Mouse (Mus musculus): ENCODE data around the gene Dip2b.

The Dip2b gene

DNA sequence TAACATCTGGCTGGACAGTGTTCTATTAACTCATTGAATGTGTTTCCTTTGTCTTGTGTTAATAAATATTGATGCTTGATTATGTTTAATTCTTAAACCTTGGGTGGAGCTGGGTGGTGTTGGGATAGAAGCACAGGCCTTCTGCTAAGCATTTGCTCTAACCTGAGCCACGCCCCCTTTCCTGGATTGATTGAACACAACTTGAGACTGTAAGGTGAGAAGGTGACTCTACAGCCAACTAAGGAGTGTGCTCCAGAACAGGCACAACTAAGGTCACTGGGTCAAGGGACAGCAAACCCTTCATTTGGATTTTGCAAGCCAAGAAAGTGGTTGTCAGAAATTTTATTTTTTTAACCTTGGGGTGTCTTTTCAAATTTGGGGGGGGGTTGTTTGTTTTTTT lies 180.9 kb downstream of the Dip2b start:
- DNase-seq (ENCODE audit: low spot score in 2 of 2) = no peak

DNA sequence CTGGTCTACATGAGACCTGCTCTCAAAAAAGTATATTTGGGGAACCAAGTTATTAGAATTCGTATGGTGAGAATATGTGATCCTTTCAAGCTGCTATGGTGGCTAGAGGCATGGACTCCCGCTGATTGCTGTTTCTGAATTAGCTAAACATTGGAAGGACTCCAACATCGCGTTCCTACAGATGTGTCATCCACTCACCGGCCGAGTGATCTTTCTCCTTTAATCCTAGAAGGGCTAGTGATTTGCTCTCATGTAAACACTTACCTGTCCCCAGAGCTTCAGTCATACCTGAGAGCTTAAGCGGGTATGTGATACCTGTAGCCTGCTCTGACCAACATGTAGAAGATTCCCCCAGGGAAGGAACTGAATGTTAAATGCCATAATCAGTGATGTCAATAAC lies 182.5 kb downstream of the Dip2b start:
- no peak for DNase-seq (ENCODE audit: low spot score in 2 of 2)

DNA sequence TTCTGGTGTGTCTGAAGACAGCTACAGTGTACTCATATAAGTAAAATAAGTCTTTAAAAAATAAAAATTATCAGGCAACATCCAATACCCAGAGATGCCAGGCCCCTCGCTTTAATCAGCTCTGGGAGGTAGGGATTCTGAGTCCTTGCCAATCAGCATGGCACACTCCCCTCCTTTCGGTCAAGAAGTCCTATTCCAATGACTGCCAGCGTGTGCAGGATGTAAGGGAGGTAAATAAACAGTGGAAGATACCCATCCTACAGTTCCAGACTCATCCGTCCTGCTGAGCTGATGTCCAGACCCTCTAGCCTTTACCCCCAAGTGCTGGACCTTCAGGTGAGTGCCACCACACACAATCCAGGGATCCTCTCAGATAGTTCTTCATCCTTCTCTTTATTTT lies 186.9 kb downstream of the Dip2b start:
- no peak for DNase-seq (ENCODE audit: low spot score in 2 of 2)

DNA sequence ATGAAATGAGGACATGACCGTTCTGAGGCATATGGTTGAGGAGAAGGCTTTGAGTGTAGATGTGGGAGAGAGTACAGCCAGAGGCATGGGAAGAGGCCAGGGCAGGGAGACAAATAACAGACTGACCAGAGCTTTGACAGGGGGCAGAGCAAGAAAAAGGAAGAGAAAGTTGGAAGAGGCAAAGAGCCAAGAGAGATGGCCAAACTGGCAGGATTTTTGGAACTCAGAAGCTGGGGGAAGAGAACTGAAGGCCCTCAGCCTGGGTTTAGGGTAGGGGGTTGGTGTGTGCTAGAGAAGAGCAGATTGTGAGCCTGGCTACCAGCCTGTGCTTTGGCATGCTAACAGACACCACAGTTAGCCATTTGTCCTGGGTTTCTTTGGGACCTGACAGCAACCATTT lies 187.4 kb downstream of the Dip2b start:
- no peak for DNase-seq (ENCODE audit: low spot score in 2 of 2)

DNA sequence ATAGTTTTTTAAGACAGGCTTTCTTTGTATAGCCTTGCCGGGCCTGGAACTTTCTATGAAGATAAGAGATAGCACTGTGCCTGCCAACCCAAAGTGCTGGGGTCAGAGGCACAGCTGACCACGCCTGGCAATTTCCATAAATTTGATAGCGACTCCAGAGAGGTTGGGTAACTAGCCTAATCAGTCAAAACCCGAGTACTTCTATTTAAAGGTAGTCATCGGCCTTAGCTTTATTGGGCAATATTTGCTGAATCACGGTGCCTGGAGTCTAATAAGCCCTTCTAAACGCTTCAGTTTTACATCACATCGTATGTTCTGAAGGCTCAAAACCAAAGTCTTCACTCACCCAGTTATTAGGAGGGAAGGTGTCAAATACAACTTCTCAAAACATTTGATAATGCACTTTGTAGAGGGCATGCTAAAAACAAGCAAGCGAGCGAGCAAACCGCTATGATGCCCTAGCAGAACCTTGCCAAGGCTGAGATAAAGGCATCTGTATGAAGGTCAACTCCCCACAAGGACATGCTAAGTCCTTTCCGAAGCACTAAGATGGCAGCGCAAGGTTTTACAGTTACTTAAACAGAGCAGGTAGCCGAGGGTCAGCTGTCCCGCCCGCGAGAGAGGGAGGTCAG lies 188.7 kb downstream of the Dip2b start:
- DNase-seq (ENCODE audit: low spot score in 2 of 2) = peak; percentile 52 to 72

DNA sequence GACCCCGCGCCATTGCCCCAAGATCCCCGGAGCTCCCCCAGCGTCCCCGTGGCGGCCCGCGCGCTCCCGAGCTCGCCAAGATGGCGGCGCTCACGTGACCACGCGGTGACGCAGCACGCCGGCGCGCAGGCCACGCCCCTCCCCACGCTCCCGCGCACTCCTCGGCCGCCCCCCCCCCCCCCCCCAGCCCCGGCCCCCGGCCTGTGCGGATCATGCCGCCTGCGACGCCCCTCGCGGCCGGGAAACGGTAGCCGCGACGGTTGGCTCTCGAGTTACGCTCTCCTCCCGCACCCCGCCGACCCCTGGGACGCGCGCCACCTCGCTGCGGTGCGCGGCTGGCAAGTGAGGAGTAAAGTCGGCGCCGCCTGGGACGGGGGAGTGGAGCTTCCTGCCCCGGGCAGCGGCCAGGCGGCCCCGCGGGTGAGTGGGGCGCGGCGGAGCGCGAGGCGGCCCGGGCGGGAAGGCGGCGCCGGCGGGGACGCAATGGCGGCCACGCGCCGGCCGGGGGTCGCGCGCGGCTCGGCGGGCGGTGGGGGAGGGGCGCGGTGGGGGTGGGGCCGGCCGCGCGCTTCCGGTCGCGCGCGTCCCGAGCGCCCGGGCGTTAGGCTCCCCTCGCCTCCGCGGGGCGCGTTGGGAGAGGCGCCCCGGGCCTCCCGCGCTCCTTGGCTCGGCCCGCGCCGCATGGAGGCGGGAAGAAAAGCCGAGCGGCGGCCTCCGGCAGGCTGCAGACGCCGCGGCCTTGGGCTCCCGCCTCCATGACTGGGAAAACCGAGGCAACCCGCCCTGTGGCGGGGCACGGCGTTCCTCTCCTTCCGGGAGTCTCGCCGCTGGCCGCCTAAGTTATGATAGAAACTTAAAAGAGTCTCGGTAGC lies 189.4 kb downstream of the Dip2b start, which contains the start of gene Atf1:
Gene Atf1 (plus strand): TSS at position 157 of the 872 bp plus-strand sequence.
- peak; percentile 88 to 91 for DNase-seq (ENCODE audit: low spot score in 2 of 2)

DNA sequence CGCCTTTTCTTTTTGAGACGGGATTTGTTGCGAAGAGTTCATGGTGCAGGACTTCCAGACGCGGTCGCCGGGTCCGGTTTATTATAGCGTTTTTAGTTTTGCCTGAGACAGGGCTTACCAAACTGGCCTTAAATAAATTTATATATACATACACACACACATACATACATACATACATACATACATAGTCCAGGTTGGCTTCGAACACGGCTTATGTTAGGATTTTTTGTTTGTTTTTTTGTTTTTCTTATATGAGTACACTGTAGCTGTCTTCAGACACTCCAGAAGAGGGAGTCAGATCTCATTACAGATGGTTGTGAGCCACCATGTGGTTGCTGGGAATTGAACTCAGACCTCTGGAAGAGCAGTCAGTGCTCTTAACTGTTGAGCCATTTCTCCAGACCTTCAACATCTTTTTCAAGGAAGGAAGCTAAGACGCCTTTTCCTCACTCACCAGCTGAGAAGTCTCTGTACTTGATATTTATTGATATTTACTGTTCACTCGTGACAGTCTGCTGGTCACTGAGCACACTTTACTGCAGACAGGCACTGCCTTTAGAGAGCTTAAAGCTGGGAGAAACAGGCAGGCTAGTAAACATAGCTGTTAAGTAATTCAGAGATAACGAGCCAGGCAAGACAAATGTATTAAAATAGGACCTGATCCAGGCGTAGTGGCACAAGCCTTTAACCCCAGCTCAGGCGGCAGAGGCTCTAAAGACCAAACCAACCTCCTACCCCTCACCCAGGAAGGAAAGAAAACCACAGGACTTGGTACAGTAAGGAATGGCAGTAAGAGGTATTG lies 190.3 kb downstream of the Dip2b start:
- DNase-seq (ENCODE audit: low spot score in 2 of 2) = no peak

- DNase-seq (ENCODE audit: low spot score in 2 of 2) = no peak
Observed at GRCm38 (mm10) chr15:100230655-100231054, 192.2 kb downstream of the Dip2b start.

DNA sequence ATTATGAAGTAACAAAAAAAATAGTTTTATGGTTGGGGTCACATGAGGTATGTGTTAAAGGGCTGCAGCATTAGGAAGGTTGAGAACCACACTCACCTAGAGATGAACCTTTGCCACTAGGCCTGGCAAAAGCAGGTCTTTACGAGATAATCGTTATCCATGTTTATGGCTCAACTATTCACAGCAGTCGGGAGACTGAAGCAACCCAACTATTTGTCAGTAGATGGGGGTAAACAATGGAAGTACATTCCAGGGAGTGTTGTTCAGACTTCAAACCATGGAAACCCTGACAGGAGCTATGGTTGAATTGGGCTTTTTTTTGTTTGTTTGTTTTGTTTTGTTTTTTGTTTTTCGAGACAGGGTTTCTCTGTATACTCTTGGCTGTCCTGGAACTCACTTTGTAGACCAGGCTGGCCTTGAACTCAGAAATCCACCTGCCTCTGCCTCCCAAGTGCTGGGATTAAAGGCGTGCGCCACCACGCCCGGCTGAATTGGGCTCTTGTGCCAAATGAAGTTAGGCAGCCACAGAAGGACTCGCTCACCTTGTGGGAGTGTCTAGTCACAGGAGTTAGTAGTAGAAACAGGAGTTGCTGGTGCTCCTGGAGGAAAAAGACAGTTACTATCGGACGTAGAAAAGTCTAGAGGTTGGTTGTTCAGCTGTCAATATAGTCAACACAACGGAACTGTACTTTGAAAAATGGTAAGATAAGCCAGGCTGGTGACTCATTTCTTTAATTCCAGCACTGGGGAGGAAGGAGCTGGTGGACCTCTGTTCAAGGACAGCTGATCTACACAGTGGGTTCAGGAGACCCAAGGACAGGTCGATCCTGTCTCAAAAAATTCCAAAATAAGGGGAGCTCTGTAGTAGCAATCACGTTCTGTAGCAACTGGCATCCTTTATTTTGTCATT lies 193.4 kb downstream of the Dip2b start:
- DNase-seq (ENCODE audit: low spot score in 2 of 2) = no peak

DNA sequence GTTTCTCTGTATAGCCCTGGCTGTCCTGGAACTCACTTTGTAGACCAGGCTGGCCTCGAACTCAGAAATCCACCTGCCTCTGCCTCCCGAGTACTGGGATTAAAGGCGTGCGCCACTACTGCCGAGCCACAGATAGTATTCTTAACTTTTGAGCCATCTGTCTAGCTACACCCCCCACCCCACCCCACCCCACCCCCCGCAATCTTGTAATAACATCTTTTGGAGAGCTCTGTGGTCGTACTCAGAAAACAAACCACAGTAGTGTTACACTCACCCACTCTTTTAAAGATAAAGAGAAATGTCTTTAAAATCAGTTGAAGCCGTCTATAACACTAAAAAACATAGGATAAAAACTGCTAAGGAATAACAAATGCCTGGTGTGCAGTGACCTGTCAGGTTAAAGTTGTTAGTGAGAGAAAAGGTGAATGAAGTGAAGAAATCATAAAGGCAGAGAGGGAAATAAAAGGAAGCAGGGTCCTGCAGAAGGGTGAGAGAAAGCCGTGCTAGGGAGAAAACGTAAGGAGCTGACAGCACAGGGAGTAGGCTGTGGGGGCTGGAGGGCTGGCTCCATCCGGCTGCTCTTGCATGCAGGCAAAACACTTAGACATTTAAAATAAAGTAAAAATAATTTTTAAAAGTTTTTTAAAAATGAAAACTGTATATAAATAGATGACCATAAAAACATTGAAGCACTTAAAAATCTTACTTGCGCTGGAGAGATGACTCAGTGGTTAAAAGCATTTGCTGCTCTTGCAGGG lies 196.9 kb downstream of the Dip2b start:
- DNase-seq (ENCODE audit: low spot score in 2 of 2) = no peak

GRCm38 (mm10) chr15:100236952-100237351 lies 198.5 kb downstream of the Dip2b start:
- no peak for DNase-seq (ENCODE audit: low spot score in 2 of 2)

DNA sequence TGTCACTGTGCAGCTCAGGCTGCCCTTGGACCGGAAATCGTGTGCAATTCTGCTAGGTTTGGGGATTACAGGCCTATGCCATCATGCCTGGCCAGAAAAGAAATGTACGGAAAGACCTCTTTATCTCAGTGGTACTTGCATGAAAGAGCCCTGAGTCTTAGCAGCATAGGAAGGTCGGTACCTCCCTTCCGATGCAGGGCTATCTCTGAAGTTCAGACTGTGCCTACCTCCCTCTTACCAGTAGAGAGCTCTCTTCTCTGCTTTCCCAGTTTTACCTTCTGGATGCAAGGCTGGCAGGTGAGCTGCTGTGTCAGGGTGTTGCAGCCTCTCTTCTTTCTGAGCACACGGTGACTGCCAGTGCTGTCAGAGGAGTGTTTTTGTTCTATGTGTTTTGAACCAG lies 203.3 kb downstream of the Dip2b start:
- no peak for DNase-seq (ENCODE audit: low spot score in 2 of 2)

GRCm38 (mm10) chr15:100245951-100246350 lies 207.5 kb downstream of the Dip2b start:
- DNase-seq (ENCODE audit: low spot score in 2 of 2) = no peak

GRCm38 (mm10) chr15:100247296-100247695 lies 208.8 kb downstream of the Dip2b start:
- no peak for DNase-seq (ENCODE audit: low spot score in 2 of 2)

DNA sequence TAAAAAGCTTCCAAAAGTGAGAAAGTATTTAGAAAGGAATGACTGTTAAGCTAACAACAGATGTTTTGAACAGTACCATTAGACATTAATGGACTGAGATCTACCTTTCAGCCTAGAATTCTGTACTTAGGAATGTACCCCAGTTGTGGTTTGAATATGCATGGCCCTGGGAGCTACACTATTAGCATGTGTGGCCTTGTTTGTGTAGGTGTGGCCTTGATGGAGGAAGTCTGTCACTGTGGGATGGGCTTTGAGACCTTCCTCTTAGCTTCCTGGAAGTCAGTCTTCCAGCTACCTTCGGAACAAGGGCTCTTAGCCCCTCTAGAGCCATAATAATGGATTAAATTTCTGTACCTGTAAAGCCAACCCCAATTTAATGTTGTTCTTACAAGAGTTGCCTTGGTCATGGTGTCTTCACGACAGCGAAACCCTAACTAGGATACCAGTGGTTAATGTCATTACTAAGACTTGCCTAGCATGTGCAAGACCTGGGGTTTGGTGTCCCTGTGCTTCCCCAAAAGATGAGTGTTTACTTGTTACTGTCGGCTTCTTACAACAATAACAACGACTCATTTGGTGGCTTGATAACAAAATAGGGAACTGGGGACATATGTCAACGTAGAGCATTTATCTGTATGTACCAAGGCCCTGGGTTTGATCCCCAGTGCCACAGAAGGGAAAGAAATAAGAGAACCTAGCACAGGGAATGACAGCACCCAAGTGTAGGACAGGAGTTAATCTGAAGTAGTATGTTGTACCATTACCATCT lies 210.4 kb downstream of the Dip2b start:
- no peak for DNase-seq (ENCODE audit: low spot score in 2 of 2)

DNA sequence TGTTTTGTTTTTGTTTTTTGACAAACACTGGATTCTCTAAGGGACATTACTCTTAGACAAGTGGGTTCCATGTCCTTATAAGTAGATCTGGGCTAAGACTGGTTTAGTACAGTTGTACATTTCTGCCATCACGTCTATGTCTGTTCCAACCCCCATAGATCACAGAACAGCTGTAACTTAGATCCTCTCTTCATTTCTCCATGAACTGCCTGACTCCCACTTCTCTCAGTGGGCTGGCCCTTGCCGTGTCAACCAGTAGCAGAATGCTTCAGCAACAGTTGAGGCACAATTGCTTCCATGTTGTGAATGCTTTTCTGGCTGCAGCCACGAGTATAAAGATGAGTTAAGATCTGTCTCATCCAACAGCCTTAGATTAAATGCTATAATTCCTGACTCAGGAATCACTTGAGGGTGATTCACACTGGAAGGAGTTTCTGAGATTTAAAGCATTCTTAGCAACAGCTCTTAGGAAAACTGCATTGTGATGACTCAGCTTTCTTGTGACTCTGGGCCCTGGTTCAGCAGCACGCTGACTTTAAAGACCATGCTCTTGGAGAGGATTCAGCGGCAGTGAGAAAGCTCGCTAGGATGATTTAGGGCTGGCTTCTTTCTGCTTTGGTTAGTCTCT lies 212.8 kb downstream of the Dip2b start:
- DNase-seq (ENCODE audit: low spot score in 2 of 2) = no peak

DNA sequence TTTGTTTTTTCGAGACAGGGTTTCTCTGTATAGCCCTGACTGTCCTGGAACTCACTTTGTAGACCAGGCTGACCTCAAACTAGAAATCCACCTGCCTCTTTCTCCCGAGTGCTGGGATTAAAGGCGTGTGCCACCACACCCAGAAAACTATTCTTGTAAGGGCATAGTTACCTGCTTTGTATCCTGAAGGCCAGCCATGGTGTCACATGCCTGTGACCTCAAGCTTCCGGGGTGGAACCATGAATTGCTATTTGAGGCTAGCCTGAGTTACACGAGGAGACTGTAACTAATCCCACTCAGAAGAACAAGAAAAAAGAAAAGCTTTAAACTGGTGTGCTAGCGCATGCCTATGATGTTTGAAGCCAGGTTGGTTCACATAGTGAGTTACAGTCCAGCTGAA lies 217.9 kb downstream of the Dip2b start:
- DNase-seq (ENCODE audit: low spot score in 2 of 2) = no peak

DNA sequence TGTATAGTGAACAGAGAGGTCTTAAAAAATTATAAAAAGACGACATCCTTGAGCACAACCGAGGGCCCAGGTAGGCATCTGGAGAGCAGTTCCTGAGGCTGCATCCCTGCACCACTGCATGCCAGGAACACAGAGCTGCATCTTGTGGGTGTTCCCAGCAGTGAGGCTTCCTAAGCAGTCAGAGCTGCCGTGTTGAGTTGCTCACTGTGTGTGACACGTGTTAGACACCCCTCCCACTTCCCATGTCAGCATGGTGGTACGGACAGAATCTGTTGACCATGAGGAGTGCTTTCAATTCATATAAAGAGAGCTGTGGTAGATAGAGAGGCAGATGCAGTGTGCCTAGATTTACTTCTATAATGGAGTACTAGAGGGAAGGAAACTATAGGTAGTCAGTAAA lies 218.8 kb downstream of the Dip2b start:
- DNase-seq (ENCODE audit: low spot score in 2 of 2) = no peak

- DNase-seq (ENCODE audit: low spot score in 2 of 2) = no peak
Observed at GRCm38 (mm10) chr15:100258646-100259425, 220.4 kb downstream of the Dip2b start.

Measured in heart, adult 9 months (tissue).